Mouse (Mus musculus) forebrain, embryonic 12.5 days (tissue): ENCODE measurements around the gene Mlf2. TPM values are rescaled to one million over a fixed set of nuclear protein-coding genes. Genes with fewer than 3 reads are reported as not detected.

Experiments used
- ATAC-seq: fragments of 200-750 bp; cut with Nextera tagmentation; 2 replicates; pipeline ENCODE4 v1.8.0; 2017; ENCODE audit warnings: moderate TSS enrichment; ENCODE audit not compliant: low FRiP score
- H3K27ac ChIP-seq: fragments of 300-500 bp; sonication (generic); 2 replicates; pipeline ENCODE4 v1.5.1; 2016; ENCODE audit warnings: mild to moderate bottlenecking
- H3K27me3 ChIP-seq: fragments of 300-500 bp; sonication (generic); 2 replicates; pipeline ENCODE4 v1.6.1; 2016; ENCODE audit warnings: mild to moderate bottlenecking
- H3K36me3 ChIP-seq: fragments of 300-500 bp; sonication (generic); replicated peaks from 2 replicates; pipeline ENCODE4 v1.6.1; 2016; ENCODE audit warnings: mild to moderate bottlenecking
- H3K4me1 ChIP-seq: fragments of 300-500 bp; sonication (generic); 2 replicates; pipeline ENCODE4 v1.6.1; 2016
- H3K4me2 ChIP-seq: fragments of 300-500 bp; sonication (generic); 2 replicates; pipeline ENCODE4 v1.6.1; 2016; ENCODE audit warnings: mild to moderate bottlenecking, moderate library complexity
- H3K4me3 ChIP-seq: fragments of 300-500 bp; sonication (generic); replicated peaks from 2 replicates; pipeline ENCODE4 v1.5.1; 2016; ENCODE audit warnings: mild to moderate bottlenecking
- H3K9ac ChIP-seq: fragments of 300-500 bp; sonication (generic); 2 replicates; pipeline ENCODE4 v1.6.1; 2016; ENCODE audit warnings: mild to moderate bottlenecking
- H3K9me3 ChIP-seq: fragments of 300-500 bp; sonication (generic); 2 replicates; pipeline ENCODE4 v1.6.1; 2016
- WGBS: fragments of 180-500 bp; shearing (Covaris S2); methylation state at CpG from one replicate; pipeline ENCODE4 v1.1.7; 2016; 5-methylcytosine and 5-hydroxymethylcytosine counted together
- polyA plus RNA-seq: library from polyadenylated mRNA; unstranded; fragments of >200 nt; fragmentation: Nextera tagmentation; extraction: Ambion mirVana; gene quantifications from 2 replicates; pipeline ENCODE4 v1.2.1, GENCODE M21; 2016

The Mlf2 gene
- polyA plus RNA-seq, 1 experiment from 2014 or later: 449 TPM

DNA sequence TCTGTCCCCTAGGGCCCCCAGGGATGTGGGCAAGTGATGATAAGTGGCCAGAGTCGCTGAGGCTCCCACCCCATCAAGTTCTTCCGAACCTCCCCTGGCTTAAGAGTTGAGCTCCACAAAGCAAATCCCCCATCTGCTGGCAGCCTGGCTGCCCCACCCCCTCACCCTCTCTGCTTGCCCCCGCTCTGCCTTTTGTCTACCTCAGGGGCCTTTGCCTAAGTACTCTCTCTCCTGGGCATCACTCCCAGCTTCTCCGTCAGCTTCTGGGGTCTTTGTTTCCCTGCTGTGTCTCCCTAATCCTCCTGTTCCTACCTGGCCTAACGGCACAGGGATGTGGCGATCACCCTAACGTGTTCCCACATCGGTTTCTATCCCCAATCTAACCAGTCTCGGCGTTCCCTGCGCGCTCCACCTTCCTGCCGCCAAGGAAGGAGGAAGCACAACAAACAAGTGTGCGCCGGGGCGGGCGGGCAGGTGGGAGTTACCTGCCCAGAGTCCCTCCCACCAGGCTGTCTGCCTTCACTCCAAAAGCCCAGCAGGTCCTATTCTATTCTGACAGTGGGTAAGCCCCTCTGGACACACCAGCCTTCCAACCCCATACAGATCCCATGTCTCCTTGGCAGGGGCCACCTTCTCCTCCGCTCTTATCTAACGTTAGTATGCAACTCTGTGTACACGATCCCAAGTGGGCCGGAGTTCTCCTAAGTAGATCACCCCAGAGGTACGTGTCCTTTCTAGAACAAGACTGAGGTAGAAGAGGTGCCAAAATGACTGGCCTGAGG, 15.8 kb upstream of the Mlf2 start:
- peaks cover 29% of the 10 kb centered on the region for H3K36me3 ChIP-seq
- no peaks in the 10 kb centered on the region for H3K9me3 ChIP-seq
- H3K4me1 ChIP-seq: peaks cover 67% of the 10 kb centered on the region
- H3K27me3 ChIP-seq: peaks cover 13% of the 10 kb centered on the region
- peak overlapping the region; percentile 100 for H3K27ac ChIP-seq
- WGBS: 5% methylated on average over 22 of the region's 22 CpGs
- ATAC-seq: no peak
- H3K9ac ChIP-seq: peak overlapping the region; percentile 100
- H3K4me3 ChIP-seq: peak overlapping the region; percentile 99
- peak overlapping the region; percentile 100 for H3K4me2 ChIP-seq

DNA sequence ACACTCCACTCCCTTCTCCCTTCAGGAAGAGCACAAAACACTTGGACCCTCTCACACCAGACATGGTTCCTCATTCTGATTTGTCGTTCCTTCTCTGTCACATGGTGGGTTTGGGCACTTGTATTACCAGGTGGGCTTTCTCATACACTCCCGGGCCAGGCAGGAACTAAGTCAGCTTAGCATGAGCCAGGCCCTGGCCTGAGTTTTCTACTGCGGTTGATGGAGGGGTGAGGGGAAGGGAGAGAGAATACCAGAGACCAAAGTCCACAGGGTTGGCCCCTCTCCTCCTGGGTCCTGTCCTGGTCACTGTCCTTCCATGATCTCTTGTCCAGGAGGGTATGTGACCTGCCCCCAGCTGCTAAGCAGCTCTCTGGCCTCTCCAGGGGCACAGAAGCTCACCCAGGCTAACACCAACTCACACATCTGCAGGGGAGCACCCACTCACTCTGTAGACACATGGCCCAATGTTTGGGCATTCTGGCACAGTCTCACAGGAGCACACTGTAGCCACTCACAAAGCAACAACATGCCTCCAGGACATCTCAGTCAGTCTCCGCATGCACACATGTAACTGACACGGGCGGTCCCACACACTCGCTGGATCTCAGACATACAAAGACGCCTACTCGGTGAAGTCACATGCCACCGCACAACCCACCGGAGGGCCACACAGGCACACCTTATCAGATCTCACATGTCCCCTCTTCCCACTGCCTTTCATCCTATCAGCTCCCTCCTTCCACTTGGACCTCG, 15.1 kb upstream of the Mlf2 start:
- H3K9ac ChIP-seq: peak overlapping the region; percentile 100
- H3K4me3 ChIP-seq: peak overlapping the region; percentile 99

DNA sequence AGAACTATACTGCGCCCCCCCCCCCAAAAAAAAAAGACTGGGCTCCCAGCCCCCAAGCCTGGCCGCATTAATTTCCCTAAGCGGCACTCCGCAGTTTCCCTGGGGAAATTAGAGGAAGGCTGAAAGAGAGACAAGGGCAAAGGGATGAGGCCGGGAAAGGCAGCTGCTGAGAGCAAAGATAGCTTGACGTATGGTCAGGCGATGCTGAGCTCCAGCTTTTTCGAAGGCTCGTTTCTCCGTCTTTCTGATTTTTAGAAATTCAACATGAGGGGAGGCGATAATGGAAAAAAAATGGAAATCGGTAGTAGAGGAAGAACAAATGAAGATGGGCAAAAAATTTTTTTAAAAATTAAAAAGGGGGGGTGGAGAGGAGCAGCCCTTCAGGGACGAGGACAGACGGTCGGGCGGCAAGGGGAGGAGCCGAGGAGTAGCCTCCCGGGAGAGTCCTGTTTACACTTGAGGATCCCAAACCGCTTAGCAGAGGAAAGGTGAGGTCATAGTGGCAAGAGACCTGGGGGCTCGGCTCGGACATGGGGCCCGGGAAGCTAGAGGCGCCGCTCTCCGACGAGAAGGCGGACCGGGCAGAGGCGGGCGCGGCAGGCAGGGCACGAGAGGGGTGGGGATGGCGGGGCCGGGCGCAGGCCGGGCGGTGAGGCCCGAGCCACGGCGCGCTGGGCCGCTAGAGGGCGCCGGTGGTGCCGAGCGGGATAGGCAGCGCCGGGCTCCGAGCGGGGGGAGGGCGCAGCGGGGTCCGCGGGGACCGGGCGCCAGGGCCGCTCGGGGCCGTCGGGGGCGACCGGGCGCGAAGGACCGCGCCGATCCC, 14.3 kb upstream of the Mlf2 start:
- Histone ChIP-seq H3K4me1 (peaks cover 68% of the 10 kb centered on the region), H3K27me3 (no peaks in the 10 kb centered on the region), H3K4me3 (peak overlapping the region; percentile 99), H3K9me3 (no peaks in the 10 kb centered on the region), H3K9ac (peak overlapping the region; percentile 100), H3K27ac (peak overlapping the region; percentile 100), H3K36me3 (peaks cover 29% of the 10 kb centered on the region), H3K4me2 (peak overlapping the region; percentile 100)
- under 1% methylated on average over 49 of the region's 67 CpGs for WGBS
- peak; percentile 69 for ATAC-seq

More for the DNA sequence above, 15.1 kb upstream of the Mlf2 start:
- H3K4me2 ChIP-seq: peak overlapping the region; percentile 100
- H3K4me1 ChIP-seq: peaks cover 67% of the 10 kb centered on the region
- 0 out of 2 replicates have a peak, but pooled peaks cover 5% of the 10 kb centered on the region for H3K27me3 ChIP-seq
- peak overlapping the region; percentile 100 for H3K27ac ChIP-seq
- H3K9me3 ChIP-seq: no peaks in the 10 kb centered on the region
- 4% methylated on average over 12 of the region's 12 CpGs for WGBS
- H3K36me3 ChIP-seq: peaks cover 29% of the 10 kb centered on the region
- no peak for ATAC-seq

DNA sequence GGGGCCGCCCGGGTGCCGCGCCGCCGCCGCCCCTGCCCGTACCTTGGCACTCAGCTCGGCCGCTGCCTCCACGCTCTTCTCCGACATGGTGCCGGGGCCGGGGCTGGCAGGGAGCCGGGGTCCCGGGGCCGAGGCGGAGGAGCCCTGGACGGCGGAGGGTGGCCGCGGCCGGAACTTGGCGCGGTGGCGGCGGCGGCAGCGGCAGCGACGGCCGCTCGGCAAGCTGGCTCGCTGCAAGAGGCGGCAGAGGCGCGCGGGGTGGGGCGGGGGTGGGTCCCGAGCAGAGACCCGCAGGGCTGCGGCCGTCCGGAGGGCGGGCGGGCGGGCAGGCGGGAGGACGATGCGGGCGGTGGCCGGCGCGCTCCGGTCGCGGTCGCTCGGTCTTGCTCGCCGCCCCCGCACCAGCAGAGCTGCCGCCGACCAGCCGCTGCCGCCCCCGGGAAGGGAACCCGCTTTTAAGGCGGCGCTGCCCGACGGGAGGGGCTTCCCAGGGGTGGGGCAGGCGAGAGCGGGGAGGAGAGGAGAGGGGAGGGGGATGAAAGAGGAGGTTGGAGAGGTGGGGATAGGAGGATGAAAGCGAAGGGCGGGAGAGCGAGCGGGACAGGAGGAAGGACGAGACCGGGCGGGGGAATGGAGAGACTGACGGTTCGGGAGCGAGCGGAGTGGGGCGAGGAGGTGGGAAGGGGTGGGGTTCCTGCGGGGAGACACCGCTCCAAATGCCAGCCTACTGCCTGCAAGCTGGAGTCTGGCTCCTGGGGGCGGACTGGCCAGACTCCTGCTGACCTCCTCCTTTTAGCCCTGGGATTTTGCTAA, 13.5 kb upstream of the Mlf2 start:
- under 1% methylated on average over 57 of the region's 89 CpGs for WGBS
- Histone ChIP-seq H3K9ac (peak overlapping the region; percentile 100), H3K9me3 (no peaks in the 10 kb centered on the region), H3K27me3 (no peaks in the 10 kb centered on the region), H3K4me2 (peak overlapping the region; percentile 100), H3K4me3 (peak overlapping the region; percentile 99), H3K4me1 (peaks cover 68% of the 10 kb centered on the region), H3K27ac (peak overlapping the region; percentile 100), H3K36me3 (peaks cover 24% of the 10 kb centered on the region)
- peak; percentile 76 for ATAC-seq

DNA sequence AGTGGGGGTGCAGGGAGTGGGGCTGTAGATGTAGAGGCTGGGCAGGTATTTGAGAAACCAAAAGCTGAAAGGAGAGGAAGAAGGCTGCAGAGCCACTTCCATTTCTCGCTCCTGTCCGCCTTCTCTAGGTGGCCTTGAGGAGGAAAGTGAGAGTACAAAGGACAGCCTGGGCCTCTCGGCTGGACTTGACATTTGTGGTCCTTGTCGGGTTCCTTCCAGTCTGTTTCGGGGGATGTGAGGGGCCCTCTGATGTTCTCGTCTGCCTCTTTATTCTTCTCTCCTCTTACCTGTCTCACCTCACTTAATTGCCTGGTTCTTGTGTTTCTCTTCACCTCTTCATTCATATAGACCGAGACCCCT, 12.9 kb upstream of the Mlf2 start:
- Histone ChIP-seq H3K4me2 (peak overlapping the region; percentile 100), H3K4me1 (peaks cover 67% of the 10 kb centered on the region)
- 1% methylated on average over 7 of the region's 7 CpGs for WGBS

DNA sequence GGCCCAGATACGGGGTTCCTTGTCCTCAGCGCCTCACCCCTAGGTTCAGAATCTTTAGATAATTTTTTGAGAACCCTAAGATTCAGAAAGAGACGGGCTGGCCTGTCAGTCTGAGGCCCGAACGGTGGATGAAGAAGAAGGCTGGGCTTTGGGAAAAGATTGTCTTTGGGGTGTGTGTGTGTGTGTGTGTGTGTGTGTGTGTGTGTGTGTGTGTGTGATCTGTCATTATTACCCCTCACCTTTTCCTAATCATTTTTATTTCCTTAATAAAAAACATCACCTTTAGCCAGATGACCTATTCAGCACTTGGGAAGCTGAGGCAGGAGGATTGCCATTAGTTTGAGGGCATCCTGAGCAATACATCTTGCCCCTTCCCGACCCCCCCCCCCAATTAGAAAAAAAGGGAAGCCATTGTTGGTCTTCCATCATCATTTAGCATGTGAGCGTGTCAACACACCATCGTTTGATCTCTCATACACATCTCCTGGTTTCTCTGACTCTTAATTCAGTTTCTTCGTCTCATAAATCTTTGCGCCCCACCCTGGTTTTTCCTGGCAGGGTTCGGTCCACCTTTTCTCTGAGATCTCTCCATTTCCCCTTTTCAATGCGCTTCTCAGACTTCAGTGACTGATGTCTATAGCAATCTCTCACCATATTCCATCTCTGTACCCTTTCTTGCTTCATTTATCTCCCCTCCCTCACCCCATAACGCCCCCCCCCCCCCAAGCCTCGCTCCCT, 12.1 kb upstream of the Mlf2 start:
- no peaks in the 10 kb centered on the region for H3K27me3 ChIP-seq
- 18% methylated on average over 14 of the region's 14 CpGs for whole genome bisulfite sequencing
- no peak for ATAC-seq
- H3K36me3 ChIP-seq: peaks cover 10% of the 10 kb centered on the region
- H3K4me1 ChIP-seq: peaks cover 60% of the 10 kb centered on the region
- peak overlapping the region; percentile 100 for H3K4me2 ChIP-seq
- no peaks in the 10 kb centered on the region for H3K9me3 ChIP-seq
- peak overlapping the region; percentile 100; the same call in 1 of the 2 replicates for H3K9ac ChIP-seq
- H3K4me3 ChIP-seq: peak overlapping the region; percentile 99
- peak overlapping the region; percentile 100 for H3K27ac ChIP-seq

More for the DNA sequence above, 12.9 kb upstream of the Mlf2 start:
- peaks cover 18% of the 10 kb centered on the region for H3K36me3 ChIP-seq
- H3K27ac ChIP-seq: peak overlapping the region; percentile 100
- H3K4me3 ChIP-seq: peak overlapping the region; percentile 99
- H3K9ac ChIP-seq: peak overlapping the region; percentile 100
- H3K27me3 ChIP-seq: no peaks in the 10 kb centered on the region
- H3K9me3 ChIP-seq: no peaks in the 10 kb centered on the region
- ATAC-seq: no peak

DNA sequence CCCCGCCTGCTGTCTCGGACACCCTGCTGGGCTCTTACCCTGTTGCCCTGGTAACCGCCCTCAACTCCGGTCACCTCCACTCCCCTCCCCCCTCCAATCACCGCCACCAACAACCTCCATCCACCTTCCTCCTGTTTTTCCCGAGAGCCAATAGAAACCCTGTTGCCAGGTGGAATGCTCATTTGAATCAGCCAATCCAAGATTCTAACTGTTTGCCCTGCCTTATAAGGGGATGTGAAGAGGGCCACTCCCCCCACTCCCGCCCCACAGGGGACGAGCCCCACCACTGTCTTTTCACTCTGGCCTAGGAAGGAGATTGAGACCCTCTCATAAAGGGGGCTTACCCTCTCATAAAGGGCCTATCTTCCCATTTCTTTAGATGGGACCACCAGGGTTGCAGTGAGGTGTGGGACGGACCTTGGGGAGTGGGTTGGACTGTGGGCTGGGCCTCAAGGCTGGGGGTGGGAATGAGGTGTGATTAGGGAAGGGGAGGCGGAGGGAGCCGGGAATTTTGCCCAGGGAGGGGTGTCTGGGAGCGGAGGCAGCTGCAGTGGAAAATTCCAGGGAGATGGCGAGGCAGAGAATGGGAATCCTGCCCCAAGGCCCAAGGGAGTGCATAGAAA, 11.4 kb upstream of the Mlf2 start, which contains the start of gene Ptms:
Ptms (minus strand) TSS at position 409 of the 623 bp plus-strand sequence.
- H3K4me1 ChIP-seq: peaks cover 52% of the 10 kb centered on the region

DNA sequence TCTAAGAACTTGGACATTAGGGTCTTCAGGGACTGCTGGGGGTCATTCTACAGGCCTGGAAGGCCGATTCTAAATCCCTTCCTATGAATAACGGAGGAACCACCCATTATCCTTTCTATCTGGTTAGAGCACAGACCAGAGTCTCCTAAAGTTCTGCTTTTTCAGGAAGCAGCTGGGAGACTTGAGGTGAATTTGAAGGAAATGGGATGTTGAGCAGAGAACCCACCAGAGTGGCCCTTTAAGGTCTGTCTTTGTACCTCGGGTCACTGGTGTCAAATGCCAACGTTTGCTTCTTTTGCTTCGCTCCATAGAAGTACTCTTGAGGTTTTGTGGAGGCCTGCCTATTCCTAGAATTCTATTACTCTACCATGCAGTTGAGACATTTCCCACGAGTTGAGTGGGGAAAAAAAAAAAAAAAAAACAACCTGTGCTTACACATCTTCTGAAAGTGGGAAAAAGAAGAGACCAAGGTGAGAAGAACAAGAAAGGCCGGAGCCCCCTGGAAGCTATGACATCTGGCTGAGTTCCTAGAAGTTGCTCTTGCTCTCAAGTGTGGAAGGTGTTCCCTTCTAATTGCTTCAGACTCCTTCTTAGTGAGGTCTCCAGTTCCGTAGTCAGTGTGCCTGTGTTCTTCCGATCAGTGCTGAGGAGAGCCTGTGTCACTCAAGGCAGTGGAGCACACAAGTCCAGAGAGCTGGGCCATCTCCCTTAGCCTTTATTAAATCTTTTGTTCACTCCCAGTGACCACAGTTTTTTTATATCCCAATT, 10.7 kb upstream of the Mlf2 start:
- WGBS: 24% methylated on average over 9 of the region's 9 CpGs
- no peaks in the 10 kb centered on the region for H3K36me3 ChIP-seq
- peak overlapping the region; percentile 100 for H3K4me2 ChIP-seq
- peak overlapping the region; percentile 100 for H3K27ac ChIP-seq
- peak overlapping the region; percentile 25 for H3K4me3 ChIP-seq
- H3K9ac ChIP-seq: peak overlapping the region; percentile 41; the same call in 1 of the 2 replicates
- no peak for ATAC-seq
- H3K27me3 ChIP-seq: no peaks in the 10 kb centered on the region
- no peaks in the 10 kb centered on the region for H3K9me3 ChIP-seq
- peaks cover 50% of the 10 kb centered on the region for H3K4me1 ChIP-seq

More for the DNA sequence above, 11.4 kb upstream of the Mlf2 start, which contains the start of gene Ptms:
- Histone ChIP-seq H3K9me3 (no peaks in the 10 kb centered on the region), H3K27ac (peak within 1 kb of the TSS; percentile 100), H3K4me3 (peak within 1 kb of the TSS; percentile 25), H3K27me3 (no peaks in the 10 kb centered on the region), H3K9ac (peak within 1 kb of the TSS; percentile 100; the same call in 1 of the 2 replicates), H3K4me2 (peak within 1 kb of the TSS; percentile 100), H3K36me3 (peaks cover 3% of the 10 kb centered on the region)
- ATAC-seq: peak; percentile 86
- under 1% methylated on average over 13 of the region's 13 CpGs for WGBS

DNA sequence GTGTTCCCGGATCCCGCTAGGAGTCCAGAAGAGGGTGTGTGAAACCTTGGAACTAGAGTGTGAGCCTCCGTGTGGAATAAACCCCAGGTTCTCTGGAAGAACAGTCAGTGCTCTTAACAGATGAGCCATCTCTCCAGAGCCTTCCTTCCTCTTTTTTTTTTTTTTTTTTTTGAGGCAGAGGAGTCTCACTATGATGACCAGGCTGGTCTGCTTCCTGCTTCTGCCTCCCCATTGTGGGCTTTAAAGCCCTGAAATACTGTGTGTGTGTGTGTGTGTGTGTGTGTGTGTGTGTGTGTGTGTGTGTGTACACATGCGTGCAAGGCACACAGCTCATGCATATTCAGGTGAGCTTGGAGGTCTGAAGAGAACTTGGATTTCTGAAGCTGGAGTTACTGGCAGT, 9.6 kb upstream of the Mlf2 start:
- no peak for ATAC-seq
- Histone ChIP-seq H3K4me3 (no peak overlapping the region), H3K9ac (no peak overlapping the region), H3K9me3 (no peaks in the 10 kb centered on the region), H3K27me3 (no peaks in the 10 kb centered on the region; the same call in 1 of the 2 replicates), H3K4me2 (no peak overlapping the region), H3K4me1 (peaks cover 45% of the 10 kb centered on the region), H3K27ac (peak overlapping the region; percentile 100), H3K36me3 (no peaks in the 10 kb centered on the region)
- 74% methylated on average over 4 of the region's 4 CpGs for WGBS
